Mouse (Mus musculus) forebrain, embryonic 16.5 days (tissue): ENCODE measurements at regions not wholly inside any gene's neighbourhood (a gene's known extent, or its start where the extent isn't known, plus 50 kb on each side); places are given as distances from the start of the nearest gene placed in this dataset.
A peak's percentile ranks its signal among the peaks of the same experiment; 100 is the strongest.

ENCODE experiments used
- ATAC-seq: fragments of 200-750 bp; cut with Nextera tagmentation; 2 replicates; pipeline ENCODE4 v1.8.0; 2017; ENCODE audit warnings: mild to moderate bottlenecking, moderate library complexity
- H3K27ac ChIP-seq: fragments of 300-500 bp; sonication (generic); 2 replicates; pipeline ENCODE4 v1.5.1; 2014; ENCODE audit warnings: low read length, control low read depth
- H3K27me3 ChIP-seq: fragments of 300-500 bp; sonication (generic); replicated peaks from 2 replicates; pipeline ENCODE4 v1.6.1; 2014; ENCODE audit warnings: low read length; ENCODE audit not compliant: control insufficient read depth, insufficient read depth
- H3K36me3 ChIP-seq: fragments of 300-500 bp; sonication (generic); 2 replicates; pipeline ENCODE4 v1.6.1; 2014; ENCODE audit not compliant: control insufficient read depth, insufficient read depth
- H3K4me1 ChIP-seq: fragments of 300-500 bp; sonication (generic); replicated peaks from 2 replicates; pipeline ENCODE4 v1.6.1; 2014; ENCODE audit warnings: low read length; ENCODE audit not compliant: control insufficient read depth, insufficient read depth
- H3K4me2 ChIP-seq: fragments of 300-500 bp; sonication (generic); 2 replicates; pipeline ENCODE4 v1.6.1; 2014; ENCODE audit warnings: mild to moderate bottlenecking, low read length, control low read depth
- H3K4me3 ChIP-seq: fragments of 300-500 bp; sonication (generic); replicated peaks from 2 replicates; pipeline ENCODE4 v1.5.1; 2014; ENCODE audit warnings: mild to moderate bottlenecking, low read length, control low read depth
- H3K9ac ChIP-seq: fragments of 300-500 bp; sonication (generic); replicated peaks from 2 replicates; pipeline ENCODE4 v1.6.1; 2014; ENCODE audit warnings: low read depth, low read length, control low read depth
- H3K9me3 ChIP-seq: fragments of 300-500 bp; sonication (generic); 2 replicates; pipeline ENCODE4 v1.6.1; 2016; ENCODE audit warnings: low read length; ENCODE audit not compliant: control insufficient read depth
- WGBS: fragments of 180-500 bp; shearing (Covaris S2); extraction: QIAGEN DNeasy Blood & Tissue Kit; methylation state at CpG from one replicate; pipeline ENCODE4 v1.1.7; 2014; 5-methylcytosine and 5-hydroxymethylcytosine counted together

GRCm38 (mm10) chr13:48316747-48317146 lies 55.7 kb downstream of the Id4 start:
- 5% methylated on average over 9 of the region's 9 CpGs for WGBS
- Histone ChIP-seq H3K9ac (no peak overlapping the region), H3K27me3 (no peaks in the 10 kb centered on the region; the same call in 1 of the 2 replicates), H3K27ac (no peak overlapping the region), H3K4me3 (no peak overlapping the region), H3K36me3 (no peaks in the 10 kb centered on the region), H3K4me1 (peaks cover 9% of the 10 kb centered on the region; the same call in 1 of the 2 replicates), H3K9me3 (peaks cover 2% of the 10 kb centered on the region; the same call in 1 of the 2 replicates), H3K4me2 (no peak overlapping the region)
- peak; percentile 33; the same call in 1 of the 2 replicates for ATAC-seq

GRCm38 (mm10) chr13:48317457-48317856 lies 56.4 kb downstream of the Id4 start:
- 34% methylated on average over 7 of the region's 7 CpGs for WGBS
- Histone ChIP-seq H3K27me3 (no peaks in the 10 kb centered on the region; the same call in 1 of the 2 replicates), H3K4me1 (peaks cover 9% of the 10 kb centered on the region; the same call in 1 of the 2 replicates), H3K36me3 (no peaks in the 10 kb centered on the region), H3K9me3 (peaks cover 2% of the 10 kb centered on the region; the same call in 1 of the 2 replicates), H3K27ac (no peak overlapping the region), H3K4me2 (no peak overlapping the region), H3K4me3 (no peak overlapping the region), H3K9ac (no peak overlapping the region)
- no peak for ATAC-seq

GRCm38 (mm10) chr13:48319001-48319400 lies 58.0 kb downstream of the Id4 start:
- Histone ChIP-seq H3K9ac (no peak overlapping the region), H3K27me3 (no peaks in the 10 kb centered on the region; the same call in 1 of the 2 replicates), H3K27ac (no peak overlapping the region), H3K4me3 (no peak overlapping the region), H3K9me3 (peaks cover 2% of the 10 kb centered on the region; the same call in 1 of the 2 replicates), H3K4me1 (peaks cover 9% of the 10 kb centered on the region; the same call in 1 of the 2 replicates), H3K4me2 (no peak overlapping the region), H3K36me3 (no peaks in the 10 kb centered on the region)
- WGBS = 91% methylated on average over 7 of the region's 7 CpGs
- no peak for ATAC-seq

GRCm38 (mm10) chr13:48324290-48324718 lies 63.3 kb downstream of the Id4 start:
- H3K9me3 ChIP-seq = no peaks in the 10 kb centered on the region
- 6% methylated on average over 8 of the region's 8 CpGs for WGBS
- H3K36me3 ChIP-seq = no peaks in the 10 kb centered on the region
- 0 out of 2 replicates have a peak, but pooled peaks cover 7% of the 10 kb centered on the region for H3K4me1 ChIP-seq
- ATAC-seq = no peak
- H3K27ac ChIP-seq = no peak overlapping the region
- no peak overlapping the region for H3K9ac ChIP-seq
- H3K27me3 ChIP-seq = no peaks in the 10 kb centered on the region
- H3K4me3 ChIP-seq = no peak overlapping the region
- 0 out of 2 replicates have a peak overlapping the region, but pooled peaks have one; percentile 2 for H3K4me2 ChIP-seq

- WGBS = 86% methylated on average over 11 of the region's 11 CpGs
Observed at GRCm38 (mm10) chr13:48330619-48331018, 69.6 kb downstream of the Id4 start.

GRCm38 (mm10) chr13:48336135-48336534 lies 75.1 kb downstream of the Id4 start:
- Histone ChIP-seq H3K9ac (no peak overlapping the region), H3K4me3 (no peak overlapping the region), H3K4me1 (no peaks in the 10 kb centered on the region), H3K27me3 (no peaks in the 10 kb centered on the region), H3K27ac (no peak overlapping the region), H3K4me2 (no peak overlapping the region), H3K36me3 (no peaks in the 10 kb centered on the region), H3K9me3 (no peaks in the 10 kb centered on the region)
- 68% methylated on average over 13 of the region's 13 CpGs for WGBS
- no peak for ATAC-seq

More at GRCm38 (mm10) chr13:48330619-48331018, 69.6 kb downstream of the Id4 start:
- no peak for ATAC-seq
- no peak overlapping the region for H3K4me2 ChIP-seq
- no peak overlapping the region for H3K9ac ChIP-seq
- no peaks in the 10 kb centered on the region for H3K36me3 ChIP-seq
- no peak overlapping the region for H3K27ac ChIP-seq
- H3K4me1 ChIP-seq = no peaks in the 10 kb centered on the region
- H3K9me3 ChIP-seq = no peaks in the 10 kb centered on the region
- no peaks in the 10 kb centered on the region for H3K27me3 ChIP-seq
- H3K4me3 ChIP-seq = no peak overlapping the region

DNA sequence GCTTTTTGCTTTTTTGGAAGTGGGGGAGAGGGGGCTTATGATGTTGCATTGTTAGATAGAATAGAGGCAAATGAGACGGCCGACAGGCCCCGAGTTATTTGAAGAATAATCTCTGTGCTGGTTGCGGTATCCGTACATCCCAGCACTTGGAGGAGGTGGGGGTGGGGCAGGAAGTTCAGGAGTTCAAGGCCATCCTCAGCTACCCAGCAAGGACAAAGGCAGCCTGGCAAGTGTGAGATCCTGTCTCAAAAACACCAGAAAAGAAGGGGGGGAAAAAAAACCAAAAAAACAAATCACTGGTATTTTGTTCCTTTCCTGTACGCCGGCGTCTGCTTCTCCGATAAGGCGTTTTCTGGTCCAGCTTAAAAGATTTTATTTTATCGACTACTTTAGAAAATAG lies 75.6 kb downstream of the Id4 start:
- 87% methylated on average over 11 of the region's 11 CpGs for WGBS
- no peaks in the 10 kb centered on the region for H3K36me3 ChIP-seq
- no peak for ATAC-seq

GRCm38 (mm10) chr13:48338561-48338960 lies 77.5 kb downstream of the Id4 start:
- Histone ChIP-seq H3K4me3 (no peak overlapping the region), H3K27ac (no peak overlapping the region), H3K27me3 (no peaks in the 10 kb centered on the region), H3K4me1 (no peaks in the 10 kb centered on the region), H3K4me2 (no peak overlapping the region), H3K9ac (no peak overlapping the region), H3K9me3 (no peaks in the 10 kb centered on the region), H3K36me3 (no peaks in the 10 kb centered on the region)
- ATAC-seq = no peak
- 49% methylated on average over 6 of the region's 6 CpGs for WGBS

More for the DNA sequence above, 75.6 kb downstream of the Id4 start:
- no peak overlapping the region for H3K4me3 ChIP-seq
- H3K4me2 ChIP-seq = no peak overlapping the region
- no peaks in the 10 kb centered on the region for H3K9me3 ChIP-seq
- H3K27me3 ChIP-seq = no peaks in the 10 kb centered on the region
- H3K9ac ChIP-seq = no peak overlapping the region
- no peak overlapping the region for H3K27ac ChIP-seq
- H3K4me1 ChIP-seq = no peaks in the 10 kb centered on the region

DNA sequence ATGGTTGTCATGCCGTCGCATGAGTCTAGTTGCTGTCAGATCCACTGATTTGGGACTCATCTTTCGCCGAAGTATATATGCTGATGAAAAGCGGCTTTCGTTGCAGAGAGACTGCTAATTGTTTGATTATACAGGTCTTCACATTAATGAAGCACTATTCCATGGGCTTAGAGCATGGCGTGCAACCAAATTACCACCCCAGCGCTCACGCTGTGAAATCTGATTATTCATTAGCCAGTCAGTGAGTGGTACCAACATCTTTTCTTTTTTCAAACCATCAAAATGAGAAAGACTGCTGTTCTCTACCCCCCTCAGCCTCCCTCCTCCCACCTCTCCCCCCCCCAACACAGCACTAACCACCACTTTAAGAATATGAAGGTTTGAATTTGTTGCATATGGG lies 89.1 kb downstream of the Id4 start:
- Histone ChIP-seq H3K9ac (no peak overlapping the region), H3K27me3 (no peaks in the 10 kb centered on the region), H3K4me3 (no peak overlapping the region), H3K4me1 (peaks cover 12% of the 10 kb centered on the region), H3K4me2 (peak overlapping the region; percentile 3), H3K9me3 (no peaks in the 10 kb centered on the region), H3K36me3 (no peaks in the 10 kb centered on the region), H3K27ac (0 out of 2 replicates have a peak overlapping the region, but pooled peaks have one; percentile 1)
- peak; percentile 75 for ATAC-seq
- 10% methylated on average over 9 of the region's 9 CpGs for WGBS

DNA sequence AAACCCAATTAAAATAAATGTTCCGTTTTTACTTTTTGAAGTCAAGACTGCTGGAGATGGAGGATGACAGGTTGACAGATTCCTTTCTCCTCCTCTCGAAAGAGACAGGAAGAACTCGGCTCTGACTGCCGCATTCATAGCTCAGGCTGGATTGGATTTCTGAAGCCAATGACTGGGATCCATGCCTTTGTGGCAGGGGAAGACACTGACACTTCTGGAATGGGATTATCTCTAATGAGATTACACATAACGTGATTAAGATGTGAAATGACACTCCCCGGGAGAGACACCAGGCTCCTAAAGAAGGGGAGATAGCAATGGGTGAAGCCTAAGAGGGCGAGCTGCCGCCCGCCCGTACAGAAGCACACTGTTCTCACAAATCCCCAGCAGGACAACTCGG lies 89.9 kb downstream of the Id4 start:
- Histone ChIP-seq H3K27ac (peak overlapping the region; percentile 34; the same call in 1 of the 2 replicates), H3K4me3 (no peak overlapping the region), H3K4me2 (no peak overlapping the region), H3K4me1 (peaks cover 12% of the 10 kb centered on the region), H3K9me3 (no peaks in the 10 kb centered on the region), H3K36me3 (no peaks in the 10 kb centered on the region), H3K27me3 (no peaks in the 10 kb centered on the region), H3K9ac (no peak overlapping the region)
- no peak for ATAC-seq
- WGBS = 38% methylated on average over 11 of the region's 11 CpGs
